Mouse (Mus musculus) cortical plate, adult 2 months (tissue): ENCODE data around the gene C1qtnf7.

Experiments used
- CTCF ChIP-seq: fragments of 200-500 bp; IDR thresholded peaks from 2 replicates; pipeline ENCODE4 v1.5.1; 2011; ENCODE audit warnings: mild to moderate bottlenecking, control low read depth, low read length; ENCODE audit not compliant: insufficient read depth; ENCODE audit errors: extremely low read depth
- POLR2A ChIP-seq: fragments of 200-500 bp; IDR thresholded peaks from 2 replicates; pipeline ENCODE4 v1.6.1; 2011; ENCODE audit warnings: mild to moderate bottlenecking, low read length, control low read depth; ENCODE audit not compliant: insufficient read depth; ENCODE audit errors: extremely low read depth

DNA sequence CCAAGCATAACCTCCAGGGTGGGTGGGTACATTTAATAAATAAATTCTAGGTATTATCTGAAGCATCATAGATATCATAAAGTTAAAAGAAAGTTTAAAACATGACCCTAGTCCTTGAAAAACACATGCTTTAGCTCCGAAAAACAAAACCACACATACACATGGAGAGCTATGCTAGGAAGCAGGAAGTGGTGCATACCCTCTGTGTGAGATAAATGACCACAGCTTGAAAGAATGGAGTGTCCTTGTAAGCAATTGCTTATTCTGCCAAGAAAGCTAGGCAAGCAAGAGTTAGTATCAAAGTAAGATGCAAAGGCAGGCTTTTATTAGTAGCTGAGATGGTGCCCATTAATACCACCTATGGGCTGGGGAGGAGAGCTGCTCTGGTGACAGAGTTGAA lies 6.4 kb upstream of the C1qtnf7 start:
- TF ChIP-seq CTCF (no peak), POLR2A (no peak)
